Mouse (Mus musculus) cerebellum, adult 2 months (tissue): ENCODE measurements at regions not wholly inside any gene's neighbourhood (a gene's known extent, or its start where the extent isn't known, plus 50 kb on each side); places are given as distances from the start of the nearest gene placed in this dataset.

Source experiments
- DNase-seq, 2 experiments: peaks; one replicate each; pipeline ENCODE4 v3.0.0; 2021
- H3K27ac ChIP-seq: fragments of 200-500 bp; 2 replicates; pipeline ENCODE4 v1.5.1; 2012; ENCODE audit warnings: low read length, control low read depth, inconsistent platforms; ENCODE audit not compliant: insufficient read depth
- H3K27me3 ChIP-seq: fragments of 200-500 bp; 2 replicates; pipeline ENCODE4 v1.6.1; 2012; ENCODE audit warnings: inconsistent platforms, mild to moderate bottlenecking, low read length, moderate library complexity; ENCODE audit not compliant: control insufficient read depth, insufficient read depth
- H3K4me1 ChIP-seq: fragments of 200-500 bp; 2 replicates; pipeline ENCODE4 v1.6.1; 2011; ENCODE audit warnings: low read length; ENCODE audit not compliant: control insufficient read depth, insufficient read depth
- H3K4me3 ChIP-seq: fragments of 200-500 bp; replicated peaks from 2 replicates; pipeline ENCODE3; 2011; ENCODE audit warnings: mild to moderate bottlenecking, low read depth, low read length, control low read depth; ENCODE audit not compliant: insufficient read depth
- CTCF ChIP-seq: fragments of 200-500 bp; IDR thresholded peaks from 2 replicates; pipeline ENCODE4 v1.5.1; 2011; ENCODE audit warnings: low read depth, mild to moderate bottlenecking, control low read depth, low read length, moderate library complexity, borderline replicate concordance; ENCODE audit not compliant: insufficient read depth
- POLR2A ChIP-seq: fragments of 200-500 bp; IDR thresholded peaks from 2 replicates; pipeline ENCODE4 v1.6.1; 2011; ENCODE audit warnings: low read length, control low read depth, borderline replicate concordance; ENCODE audit not compliant: insufficient read depth
- WGBS: fragments of 180-500 bp; shearing (Covaris S2); methylation state at CpG from one replicate; pipeline ENCODE4 v1.1.7; 2018; 5-methylcytosine and 5-hydroxymethylcytosine counted together

GRCm38 (mm10) chr2:8467531-8468203 lies 958.3 kb upstream of the Celf2 start:
- Histone ChIP-seq H3K4me1 (no peaks in the 10 kb centered on the region), H3K27ac (no peak overlapping the region), H3K4me3 (no peak overlapping the region), H3K27me3 (no peaks in the 10 kb centered on the region)
- WGBS: 69% methylated on average over 2 of the region's 2 CpGs
- DNase-seq: no peak
- TF ChIP-seq POLR2A: no peak
- TF ChIP-seq CTCF: no peak

GRCm38 (mm10) chr2:8452566-8453243 lies 943.3 kb upstream of the Celf2 start:
- DNase-seq: no peak
- Histone ChIP-seq H3K4me1 (no peaks in the 10 kb centered on the region), H3K27ac (no peak overlapping the region), H3K4me3 (no peak overlapping the region), H3K27me3 (no peaks in the 10 kb centered on the region)
- 26% methylated on average over 3 of the region's 3 CpGs for WGBS
- TF ChIP-seq POLR2A: no peak
- TF ChIP-seq CTCF: no peak

GRCm38 (mm10) chr2:8441230-8441629 lies 931.9 kb upstream of the Celf2 start:
- Histone ChIP-seq H3K4me1 (no peaks in the 10 kb centered on the region), H3K27ac (no peak overlapping the region), H3K4me3 (no peak overlapping the region), H3K27me3 (no peaks in the 10 kb centered on the region)
- DNase-seq: no peak
- 91% methylated on average over 1 of the region's 1 CpGs for WGBS
- no peak for TF ChIP-seq CTCF
- TF ChIP-seq POLR2A: no peak

GRCm38 (mm10) chr2:8429652-8430343 lies 920.4 kb upstream of the Celf2 start:
- TF ChIP-seq POLR2A (no peak), CTCF (no peak)
- H3K4me3 ChIP-seq: no peak overlapping the region
- 80% methylated on average over 5 of the region's 5 CpGs for WGBS
- no peak for DNase-seq
- H3K27me3 ChIP-seq: no peaks in the 10 kb centered on the region
- H3K4me1 ChIP-seq: no peaks in the 10 kb centered on the region
- no peak overlapping the region for H3K27ac ChIP-seq

- TF ChIP-seq CTCF (no peak), POLR2A (no peak)
- 92% methylated on average over 2 of the region's 2 CpGs for WGBS
- H3K27me3 ChIP-seq: no peaks in the 10 kb centered on the region
- H3K4me3 ChIP-seq: no peak overlapping the region
- H3K27ac ChIP-seq: no peak overlapping the region
- DNase-seq: no peak
- H3K4me1 ChIP-seq: no peaks in the 10 kb centered on the region
Observed at GRCm38 (mm10) chr2:8428145-8428544, 918.8 kb upstream of the Celf2 start.

- 84% methylated on average over 1 of the region's 1 CpGs for WGBS
- no peaks in the 10 kb centered on the region for H3K4me1 ChIP-seq
Observed at GRCm38 (mm10) chr2:8427720-8428119, 918.4 kb upstream of the Celf2 start.

GRCm38 (mm10) chr2:8415917-8416316 lies 906.6 kb upstream of the Celf2 start:
- Histone ChIP-seq H3K4me1 (no peaks in the 10 kb centered on the region), H3K27ac (no peak overlapping the region), H3K4me3 (no peak overlapping the region), H3K27me3 (no peaks in the 10 kb centered on the region)
- no peak for DNase-seq
- TF ChIP-seq CTCF: no peak
- TF ChIP-seq POLR2A: no peak
- 40% methylated on average over 3 of the region's 3 CpGs for WGBS

More at GRCm38 (mm10) chr2:8427720-8428119, 918.4 kb upstream of the Celf2 start:
- DNase-seq: no peak
- Histone ChIP-seq H3K27ac (no peak overlapping the region), H3K27me3 (no peaks in the 10 kb centered on the region), H3K4me3 (no peak overlapping the region)
- TF ChIP-seq CTCF: no peak
- TF ChIP-seq POLR2A: no peak
